Mouse (Mus musculus) spleen, embryonic (tissue): ENCODE results near the gene Shank2.

Experiments used
- CTCF ChIA-PET: fragments of 350-600 bp; sonication (Branson Sonifier 250); formaldehyde crosslinking; loops from one replicate; lab custom pipeline; 2022; lab: Charles Lee

Shank2 gene

DNA sequence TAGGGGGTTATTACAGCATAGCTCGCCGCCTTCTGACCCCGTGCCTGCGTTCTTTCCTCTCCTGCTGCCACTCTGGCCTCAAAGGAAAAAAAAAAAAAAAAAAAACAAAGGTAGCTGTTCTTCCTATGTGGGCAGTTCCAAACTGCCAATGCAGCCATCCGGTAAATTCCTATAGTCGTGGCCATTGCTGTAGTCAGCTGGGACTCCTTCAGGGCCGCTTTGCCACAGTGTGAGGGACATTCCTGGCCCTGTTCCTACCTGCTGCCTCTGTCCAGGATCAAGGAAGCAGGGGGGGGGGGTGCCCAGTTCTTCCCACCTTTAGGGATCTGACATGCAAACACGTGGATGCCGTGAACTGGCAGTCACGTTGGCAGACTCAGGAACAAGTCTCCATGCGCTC lies 29.1 kb downstream of the Shank2 start:
- CTCF ChIA-PET = no interaction called here

DNA sequence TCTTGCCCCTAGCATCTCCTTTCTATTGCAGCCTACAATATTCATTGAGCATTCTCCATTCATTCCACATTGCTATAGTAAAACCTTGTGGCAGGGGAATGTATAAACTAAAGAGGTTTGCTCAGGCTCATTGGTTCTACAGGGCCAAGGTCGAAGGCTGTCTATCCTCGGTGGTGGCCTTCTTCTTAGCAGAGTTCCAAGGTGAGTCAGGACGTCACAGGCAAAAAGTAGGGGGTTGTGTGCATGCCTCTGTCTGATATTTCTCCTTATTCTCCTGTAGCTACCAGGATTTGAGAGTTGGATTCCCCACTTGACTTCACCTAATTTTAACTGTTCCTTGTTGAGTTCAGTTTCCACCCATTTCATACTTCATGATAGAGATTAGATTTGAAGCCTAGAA lies 29.9 kb downstream of the Shank2 start:
- CTCF ChIA-PET = no interaction called here

DNA sequence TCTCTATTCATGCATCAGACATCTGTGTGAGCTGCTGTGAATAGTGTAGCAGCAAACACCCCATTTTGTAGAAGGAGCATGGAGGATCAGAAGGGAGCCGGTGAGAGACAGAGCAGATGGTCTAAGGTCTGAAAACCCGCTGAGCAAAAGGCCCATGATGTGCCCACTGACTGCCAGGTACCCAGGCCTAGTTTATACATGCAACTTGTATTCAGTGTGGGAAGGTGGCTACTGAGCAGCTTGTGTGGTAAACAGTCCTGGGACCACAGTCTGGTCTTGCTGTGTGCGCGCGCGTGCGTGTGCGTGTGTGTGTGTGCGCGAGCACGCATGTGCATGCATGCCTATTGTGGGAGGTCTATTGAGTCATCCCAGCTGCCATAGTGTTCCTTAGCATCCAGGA lies 35.8 kb downstream of the Shank2 start:
- CTCF ChIA-PET = no interaction called here

DNA sequence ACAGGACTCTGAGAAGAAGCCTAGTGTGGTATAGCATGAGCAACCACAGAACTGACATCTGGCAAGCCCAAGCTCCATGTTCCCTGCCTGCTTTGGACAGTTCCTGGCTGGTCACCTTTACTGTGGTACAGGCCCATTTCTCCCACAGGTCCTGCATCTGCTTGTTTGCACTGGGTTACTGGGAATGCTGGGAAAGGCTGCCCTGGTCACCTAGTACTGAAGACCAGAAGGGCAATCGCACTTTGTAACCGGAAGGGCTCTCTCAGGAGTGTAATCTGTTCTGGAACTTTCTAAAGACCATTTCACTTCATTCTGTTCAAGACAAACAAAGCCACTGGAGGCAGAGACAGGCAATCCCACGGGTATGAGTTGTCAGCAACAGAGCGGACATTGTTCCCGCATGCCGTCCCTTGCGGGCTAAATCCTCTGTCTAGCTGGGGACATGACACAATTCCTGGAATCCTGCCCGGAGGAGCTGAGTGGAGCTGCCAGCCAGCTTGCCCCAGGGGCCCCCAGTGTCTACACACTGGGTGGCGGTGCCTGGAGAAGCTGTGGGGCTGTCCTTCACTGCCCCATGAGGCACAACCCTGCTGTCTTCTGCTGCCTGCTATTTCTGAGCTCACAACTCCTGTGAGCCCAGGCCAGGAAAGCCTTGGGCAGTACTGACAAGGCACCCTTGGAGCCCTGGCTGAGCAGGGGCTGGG lies 36.4 kb downstream of the Shank2 start:
- CTCF ChIA-PET = no interaction called here

DNA sequence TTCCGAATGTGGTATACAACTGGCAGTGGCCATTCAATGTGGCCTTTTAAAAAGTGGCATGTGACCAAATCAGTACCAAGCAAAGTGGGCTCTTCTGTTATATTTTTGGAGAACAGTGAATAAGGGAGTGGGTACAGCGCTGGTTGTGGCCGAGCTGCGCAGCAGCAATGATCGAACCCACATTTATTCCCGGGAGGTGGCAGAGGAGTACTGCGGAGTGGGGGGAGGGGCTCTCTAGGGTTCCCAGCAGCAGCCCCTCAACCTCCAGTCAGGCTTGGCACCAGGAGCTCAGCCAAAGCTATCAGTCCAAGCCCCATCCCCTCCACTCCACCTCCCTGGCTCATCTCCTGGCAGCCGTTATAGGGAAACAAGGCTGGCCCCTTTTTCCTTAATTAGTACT lies 37.0 kb downstream of the Shank2 start:
- CTCF ChIA-PET = no interaction called here

DNA sequence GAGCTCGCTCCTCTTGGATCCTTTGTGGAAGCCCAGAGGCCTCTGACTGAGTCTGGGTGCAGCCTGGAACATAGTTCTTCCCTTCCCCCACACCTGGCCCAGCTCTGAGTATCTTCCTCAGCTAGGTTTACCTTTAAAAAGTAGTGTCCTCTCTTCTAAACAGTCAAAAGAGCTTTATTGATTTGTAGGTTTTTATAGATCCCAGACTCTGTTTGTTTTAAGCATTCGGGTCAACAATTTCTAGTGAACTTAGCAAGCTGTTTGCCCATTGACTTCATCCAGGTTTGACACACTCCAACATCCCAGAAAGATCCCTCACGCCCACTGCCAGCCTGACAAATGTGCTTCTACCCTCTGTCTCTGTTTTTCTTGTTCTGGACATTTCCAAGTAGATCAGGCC lies 38.6 kb downstream of the Shank2 start:
- CTCF ChIA-PET = no interaction called here

DNA sequence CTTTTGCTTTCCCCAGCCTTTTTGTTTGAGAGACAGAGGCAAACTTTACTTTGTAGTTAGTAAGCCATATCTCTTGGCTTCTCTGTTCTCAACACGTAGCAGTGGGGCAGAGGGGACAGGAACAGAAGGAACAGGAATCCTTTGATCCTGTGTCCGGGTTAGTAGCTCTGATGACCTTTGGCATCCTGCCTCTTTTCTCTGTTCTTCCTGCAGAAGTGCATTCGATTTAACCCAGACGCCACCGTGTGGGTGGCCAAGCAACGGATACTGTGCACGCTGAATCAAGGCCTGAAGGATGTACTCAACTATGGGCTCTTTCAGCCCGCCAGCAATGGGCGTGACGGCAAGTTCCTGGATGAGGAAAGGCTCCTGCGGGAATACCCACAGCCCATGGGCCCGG lies 50.3 kb downstream of the Shank2 start:
- CTCF ChIA-PET = no interaction called here

DNA sequence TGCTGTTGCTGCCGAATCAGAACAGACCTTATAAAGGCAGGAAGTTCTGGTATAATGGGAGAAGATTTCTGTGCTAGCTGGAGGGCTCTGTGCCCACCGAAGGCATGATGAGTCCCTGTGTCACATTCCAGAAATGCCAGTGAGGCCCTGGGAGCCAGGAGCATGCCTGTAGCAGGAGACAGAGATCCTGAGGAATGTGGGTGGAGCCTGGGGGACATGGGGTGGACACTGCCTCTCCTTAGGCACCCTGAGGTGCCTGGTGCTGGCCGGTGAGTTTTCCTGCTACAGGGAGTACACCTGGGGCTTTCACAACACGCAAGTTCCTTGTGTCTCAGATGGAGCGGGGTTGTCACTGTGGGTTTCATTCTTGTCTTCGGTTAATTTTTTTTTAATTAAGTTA lies 53.5 kb downstream of the Shank2 start:
- CTCF ChIA-PET = no interaction called here

DNA sequence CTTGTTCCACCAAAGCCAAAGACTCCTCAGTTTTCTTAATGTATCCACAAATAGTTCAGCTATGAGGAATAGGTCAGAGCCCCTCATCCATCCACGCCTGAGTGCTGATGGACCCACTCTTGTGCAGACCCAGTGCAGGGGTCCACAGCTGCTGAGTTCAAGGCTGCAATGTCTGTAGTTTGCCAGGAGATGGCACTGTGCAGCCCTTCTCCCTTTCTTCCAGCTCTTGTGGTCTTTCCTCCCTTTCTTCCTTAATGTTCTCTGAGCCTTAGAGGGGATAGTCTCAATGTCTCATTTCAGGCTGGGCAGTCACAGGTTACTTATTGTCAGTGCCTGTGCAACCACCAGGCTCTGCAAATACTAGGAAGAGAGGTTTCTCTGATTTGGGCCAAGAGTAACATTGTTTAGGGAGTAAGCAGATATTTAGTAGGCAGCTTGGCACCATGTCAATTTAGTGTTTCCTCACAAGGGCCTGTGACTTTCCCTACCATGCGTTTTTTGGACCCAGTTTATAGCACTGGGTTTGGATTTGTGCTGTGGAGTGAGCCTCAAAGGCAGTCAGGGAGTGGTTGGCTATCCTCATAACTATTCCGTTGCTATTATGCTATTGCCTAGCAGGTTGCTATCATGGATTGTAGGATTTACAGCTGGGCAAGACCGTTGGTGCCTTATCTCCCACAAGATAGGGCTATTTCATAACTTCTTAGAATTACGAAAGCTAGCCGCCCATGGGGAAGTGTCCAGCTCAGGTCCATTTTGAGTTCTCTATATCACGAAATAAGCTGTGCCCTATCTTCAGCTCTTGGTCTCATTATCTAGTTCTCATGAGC lies 54.2 kb downstream of the Shank2 start:
- CTCF ChIA-PET = no interaction called here

DNA sequence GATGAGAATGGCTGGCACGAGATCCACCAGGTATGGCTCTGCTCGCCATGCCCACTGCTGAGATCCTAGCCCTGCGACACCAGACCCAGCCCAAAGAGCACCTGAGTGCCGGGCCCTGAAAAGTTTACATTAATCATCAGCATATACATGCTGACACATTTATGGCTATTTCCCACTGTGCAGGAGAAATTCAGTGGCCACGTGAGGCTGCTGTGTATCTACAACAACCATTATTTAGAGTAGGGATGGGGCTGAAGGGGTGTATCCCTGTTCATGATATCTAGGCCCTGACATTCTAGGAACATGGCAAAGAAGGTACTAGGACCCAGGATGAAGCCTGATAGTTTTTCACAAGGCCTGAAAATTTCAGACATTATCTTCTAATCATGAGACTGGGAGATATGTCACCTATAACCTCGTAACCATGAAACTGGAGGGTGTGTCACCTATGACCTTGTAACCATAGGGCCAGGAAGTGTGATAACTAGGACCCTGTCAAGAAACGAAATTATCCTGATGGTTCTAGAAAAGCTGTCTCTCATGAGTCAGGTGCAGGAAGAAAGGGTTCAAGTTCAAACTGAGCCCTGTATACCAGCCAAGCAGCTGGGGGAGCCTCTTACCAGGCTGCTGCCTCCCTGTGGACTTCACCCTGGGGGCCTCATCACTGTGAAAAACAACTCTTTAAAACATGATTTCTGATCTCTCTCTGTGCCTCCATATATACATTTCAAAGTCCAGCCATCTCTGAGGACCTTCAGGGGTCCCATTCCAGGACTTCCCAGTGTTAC lies 68.6 kb downstream of the Shank2 start:
- CTCF ChIA-PET = no interaction called here

DNA sequence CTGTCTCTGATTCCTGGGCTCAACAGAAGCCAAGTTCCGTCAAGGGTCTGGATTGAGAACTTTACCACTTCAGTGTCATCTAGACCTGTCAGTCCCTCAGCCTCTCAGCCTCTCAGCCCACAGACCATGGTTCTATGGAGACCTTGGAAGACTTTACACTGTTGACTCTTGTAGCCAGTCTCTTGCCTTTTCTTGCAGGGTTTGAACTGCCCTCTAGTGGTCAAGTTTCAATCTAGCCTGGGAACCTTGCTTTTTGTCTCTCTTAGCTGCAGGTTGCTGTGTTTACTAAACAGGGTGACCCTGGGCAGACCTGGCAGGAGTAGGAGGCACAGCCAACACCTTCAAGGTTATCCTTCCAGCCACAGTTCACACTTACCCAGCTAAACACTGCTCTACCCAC lies 70.5 kb downstream of the Shank2 start:
- CTCF ChIA-PET = no interaction called here

DNA sequence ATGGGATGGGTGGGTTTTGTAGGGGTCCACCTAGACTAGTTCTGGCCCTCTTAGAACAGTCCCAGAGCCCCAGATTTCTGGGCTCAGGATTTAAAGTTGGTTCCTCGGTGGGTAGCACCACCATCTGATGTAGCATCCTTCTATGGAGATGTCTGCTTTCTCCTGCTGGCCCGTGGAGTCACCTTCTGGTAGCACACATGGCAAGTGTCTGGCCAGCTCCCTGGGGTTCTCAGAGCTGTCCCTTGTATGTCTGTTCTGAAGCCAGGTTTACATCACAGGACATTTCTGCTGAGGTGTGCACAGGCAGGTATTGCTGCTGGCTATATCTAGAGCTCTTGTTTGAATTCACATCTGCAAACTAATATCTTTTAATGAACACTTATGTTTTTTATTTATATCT lies 71.1 kb downstream of the Shank2 start:
- CTCF ChIA-PET = interaction anchor here (0.7 kb wide), 1 partner anchor 25 kb away, joined by 3 read pairs; no protein-coding TSS in a partner anchor

DNA sequence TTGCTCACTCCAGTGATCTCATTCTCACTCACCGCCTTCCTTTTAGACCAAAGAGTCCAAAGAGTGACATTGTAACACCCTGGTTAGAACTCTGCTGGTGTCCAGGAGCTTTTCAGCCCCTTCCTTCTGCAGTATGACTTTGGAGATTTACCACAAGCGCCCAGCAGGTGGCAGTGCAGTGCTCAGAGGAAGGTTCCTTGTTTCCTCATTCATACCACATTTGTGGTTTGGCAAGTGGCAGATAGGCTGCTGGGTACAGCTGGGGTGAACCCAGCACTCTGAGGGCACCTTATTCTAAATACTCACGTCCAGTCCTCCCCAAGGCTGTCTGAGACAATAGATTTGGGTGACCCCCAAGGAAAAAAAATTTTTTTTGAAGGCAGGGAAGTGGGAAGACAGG lies 73.0 kb downstream of the Shank2 start:
- CTCF ChIA-PET = no interaction called here

DNA sequence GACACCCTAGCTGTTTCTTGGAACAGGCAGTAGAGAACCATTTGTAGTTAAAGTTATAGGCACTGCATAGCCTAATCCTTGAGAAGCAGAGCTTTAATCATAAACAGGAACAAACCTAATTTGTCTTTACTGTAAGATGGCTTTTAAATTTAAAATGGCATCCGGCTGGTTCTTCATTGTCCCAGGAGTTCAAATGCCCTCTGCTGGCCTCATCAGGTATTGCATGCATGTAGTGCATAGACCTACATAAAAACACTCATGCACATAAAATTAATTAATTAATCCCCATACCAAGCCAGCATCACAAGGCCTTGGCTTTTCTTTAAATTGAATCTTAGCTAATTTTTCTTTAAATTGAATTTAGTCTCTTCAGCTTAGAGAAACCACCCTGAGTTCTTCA lies 76.9 kb downstream of the Shank2 start:
- CTCF ChIA-PET = no interaction called here

DNA sequence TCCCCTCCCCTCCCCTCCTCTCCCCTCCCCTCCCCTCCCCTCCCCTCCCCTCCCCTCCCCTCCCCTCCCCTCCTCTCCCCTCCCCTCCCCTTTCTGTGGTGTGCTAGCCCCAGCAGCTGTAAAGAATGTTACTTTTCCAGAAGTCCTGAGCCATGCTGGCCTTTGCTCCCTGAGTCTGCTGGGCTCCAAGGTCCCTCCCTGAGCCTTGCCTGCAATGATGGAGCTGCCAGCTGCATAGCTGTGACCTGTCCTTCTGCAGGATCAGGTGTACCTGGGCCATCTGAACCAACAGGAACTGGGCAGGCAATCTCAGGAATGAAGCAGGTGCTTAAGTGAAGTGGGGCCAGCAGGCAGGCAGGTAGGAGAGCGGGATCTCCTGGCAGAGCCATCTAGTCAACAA lies 78.1 kb downstream of the Shank2 start:
- CTCF ChIA-PET = no interaction called here

DNA sequence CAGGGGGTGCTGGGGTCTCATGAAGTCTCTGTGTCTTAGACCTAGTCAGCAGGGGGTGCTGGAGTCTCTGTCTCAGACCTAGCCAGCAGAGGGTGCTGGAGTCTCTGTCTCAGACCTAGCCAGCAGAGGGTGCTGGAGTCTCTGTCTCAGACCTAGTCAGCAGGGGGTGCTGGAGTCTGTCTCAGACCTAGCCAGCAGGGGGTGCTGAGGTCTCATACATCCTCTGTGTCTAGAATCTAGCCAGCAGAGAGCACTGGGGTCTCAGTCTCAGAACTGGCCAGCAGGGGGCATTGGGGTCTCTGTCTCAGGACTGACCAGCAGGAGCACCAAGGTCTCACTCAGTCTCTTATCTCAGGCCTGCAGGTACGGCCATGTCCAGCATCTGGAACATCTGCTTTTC lies 79.7 kb downstream of the Shank2 start:
- CTCF ChIA-PET = no interaction called here

DNA sequence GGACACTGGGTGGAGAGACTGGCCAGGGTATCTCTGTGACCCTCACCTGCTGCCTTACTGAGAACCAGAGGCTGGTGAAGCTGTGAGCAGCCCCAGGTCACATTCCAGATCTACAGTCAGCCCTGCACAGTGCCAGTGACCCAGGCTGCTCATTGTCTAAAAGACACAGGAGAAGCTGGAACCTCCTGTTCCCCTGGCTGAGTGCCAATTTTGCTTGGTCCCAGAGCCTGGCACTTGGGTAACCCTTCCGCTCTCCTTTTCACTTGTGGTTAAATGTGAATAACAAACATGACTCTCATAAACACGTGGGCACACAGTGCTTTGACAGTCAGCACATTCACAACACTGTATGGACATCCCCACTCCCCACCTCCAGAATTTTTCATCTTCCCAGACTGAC lies 80.2 kb downstream of the Shank2 start:
- CTCF ChIA-PET = no interaction called here

DNA sequence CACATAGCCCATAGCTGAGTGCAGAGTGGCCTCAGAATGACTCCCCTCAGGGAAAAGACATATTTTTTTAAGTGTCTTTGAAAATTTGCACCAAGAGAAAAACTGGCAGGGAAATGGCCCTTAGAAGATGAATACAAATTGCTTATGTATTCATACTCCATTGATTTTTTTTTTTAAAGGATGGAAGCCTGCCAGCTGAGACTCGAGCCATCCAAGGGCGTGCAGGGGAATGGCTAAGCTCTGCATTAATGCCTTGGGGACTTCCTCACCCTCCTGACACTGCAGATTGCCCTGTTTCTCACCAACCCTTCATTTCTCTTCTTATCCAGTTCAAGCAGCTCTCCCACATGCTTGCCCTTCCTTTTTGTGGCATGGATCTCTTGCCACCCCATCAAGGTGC lies 85.5 kb downstream of the Shank2 start:
- CTCF ChIA-PET = no interaction called here

DNA sequence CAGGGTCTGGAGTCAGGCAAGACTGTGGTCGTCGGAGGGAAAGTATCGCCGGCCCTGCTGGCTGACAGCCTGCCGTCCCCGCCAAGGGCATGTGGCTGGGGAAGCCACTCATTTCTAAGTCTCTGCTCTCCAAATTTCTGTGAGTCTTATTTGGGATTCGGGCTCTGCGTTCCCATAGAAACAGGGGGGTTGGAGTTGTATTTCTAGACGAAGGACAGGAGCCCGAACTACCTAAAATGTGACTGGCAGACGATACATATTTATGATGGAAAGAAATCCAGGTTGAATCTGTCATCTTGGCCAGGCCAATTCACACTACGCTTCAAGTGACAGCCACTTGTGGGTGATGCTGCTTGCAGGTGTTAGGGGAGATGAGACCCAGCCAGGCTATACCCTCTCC lies 92.4 kb downstream of the Shank2 start:
- CTCF ChIA-PET = no interaction called here

DNA sequence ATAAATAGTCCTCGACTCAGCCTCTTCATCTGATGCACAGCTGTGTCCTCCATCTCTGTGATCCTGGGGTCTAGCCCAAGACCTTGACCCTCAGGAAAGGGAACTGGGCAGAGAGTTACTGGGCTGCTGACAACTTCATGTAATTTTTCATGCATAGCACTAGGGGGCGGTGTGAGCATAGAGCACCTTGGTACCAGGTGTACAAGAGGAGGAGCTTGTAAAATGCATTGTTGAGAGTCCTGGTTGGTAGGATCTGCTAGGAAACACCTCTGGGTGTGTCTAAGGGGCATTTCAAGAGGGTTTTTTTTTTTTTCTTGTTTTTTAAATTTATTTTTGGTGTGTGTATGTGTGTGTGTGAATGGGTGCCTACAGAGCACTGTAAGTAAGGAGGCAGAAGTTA lies 95.6 kb downstream of the Shank2 start:
- CTCF ChIA-PET = interaction anchor here (0.6 kb wide), 1 partner anchor 24 kb away, joined by 3 read pairs; no protein-coding TSS in a partner anchor

DNA sequence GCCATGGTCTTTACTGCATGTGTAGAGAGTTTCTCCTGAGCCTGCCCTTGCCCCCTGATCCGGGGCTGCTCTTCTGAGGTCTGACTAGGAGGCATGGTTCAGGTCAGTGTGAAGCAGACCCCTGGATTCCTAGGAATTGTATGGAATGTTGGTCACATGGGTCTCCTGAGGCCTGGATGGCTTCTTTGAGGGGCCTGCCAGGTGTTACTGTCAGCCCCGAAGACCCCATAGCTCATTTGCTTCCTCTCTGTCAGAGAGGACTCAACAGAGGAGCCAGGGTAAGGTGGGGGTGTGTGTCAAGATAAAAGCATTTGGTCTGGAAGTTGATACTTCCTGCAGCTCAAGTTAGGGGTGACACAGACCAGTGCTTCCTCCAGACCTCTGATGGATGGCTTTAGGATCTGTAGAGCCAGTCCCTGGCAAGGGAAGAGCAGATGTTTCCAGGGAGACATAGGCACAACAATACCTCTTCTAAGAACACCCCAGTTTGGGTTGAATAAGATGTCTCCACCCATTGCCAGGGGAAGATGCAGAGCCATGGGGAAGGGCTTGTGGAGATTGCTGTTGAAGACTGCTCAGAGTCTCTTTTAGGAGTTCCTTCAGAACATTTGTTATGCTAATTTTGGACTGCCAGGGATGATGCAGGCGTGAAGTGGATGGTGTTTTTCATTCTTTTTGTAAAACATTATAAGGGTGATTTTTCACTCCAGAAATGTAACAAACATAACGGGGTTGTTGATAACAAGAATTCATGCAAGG lies 100.7 kb downstream of the Shank2 start:
- CTCF ChIA-PET = interaction anchor here (0.7 kb wide), 1 partner anchor 42 kb away, joined by 6 read pairs; no protein-coding TSS in a partner anchor

DNA sequence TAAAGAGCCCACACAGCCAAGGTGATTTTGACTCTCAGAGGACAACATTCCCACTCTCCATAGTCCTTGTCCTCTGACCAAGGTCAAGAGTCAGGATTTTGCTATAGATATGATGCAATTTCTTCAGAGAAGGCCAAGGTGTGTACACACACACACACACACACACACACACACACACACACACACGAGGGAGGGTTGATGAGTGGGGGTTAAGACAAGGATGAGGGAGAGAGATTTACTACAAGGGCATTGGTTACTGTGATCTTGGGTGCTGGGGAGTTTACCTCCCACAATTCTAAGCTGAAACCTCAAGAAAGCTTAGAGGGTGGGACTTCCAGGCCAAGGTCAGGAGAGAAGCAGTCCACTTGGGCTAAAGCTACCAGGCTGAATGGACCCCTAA lies 104.2 kb downstream of the Shank2 start:
- CTCF ChIA-PET = no interaction called here
